Mouse (Mus musculus) regulatory T cell (primary cell): ENCODE measurements at regions not wholly inside any gene's neighbourhood (a gene's known extent, or its start where the extent isn't known, plus 50 kb on each side); places are given as distances from the start of the nearest gene placed in this dataset.

ENCODE experiments used
- in situ Hi-C: fragments of 300-600 bp; cut with MboI, MseI; formaldehyde crosslinking; loops from one replicate; pipeline ENCODE4 v1.15.1; 2025; ENCODE audit warnings: high pct_unique_total_duplicates

- in situ Hi-C loops, result no loop called here
Measured at GRCm38 (mm10) chr3:148659024-148659423, 331.3 kb downstream of the Adgrl2 start.

- in situ Hi-C loops, result no loop called here
Measured at GRCm38 (mm10) chr3:148658368-148658767, 332.0 kb downstream of the Adgrl2 start.

GRCm38 (mm10) chr3:148656187-148656586, 334.2 kb downstream of the Adgrl2 start:
- in situ Hi-C loops, result no loop called here

GRCm38 (mm10) chr3:148650241-148650640, 340.1 kb downstream of the Adgrl2 start:
- in situ Hi-C loops, result no loop called here

GRCm38 (mm10) chr3:148644924-148645323, 345.4 kb downstream of the Adgrl2 start:
- in situ Hi-C loops, result loop anchor here (10.0 kb wide), 1 partner anchor 1350 kb away; no protein-coding TSS in a partner anchor

- in situ Hi-C loops, result loop anchor here (10.0 kb wide), 1 partner anchor 1347 kb away; no protein-coding TSS in a partner anchor
Measured at GRCm38 (mm10) chr3:148641581-148641980, 348.8 kb downstream of the Adgrl2 start.

- in situ Hi-C loops, result loop anchor here (10.0 kb wide), 1 partner anchor 1346 kb away; no protein-coding TSS in a partner anchor
Measured at GRCm38 (mm10) chr3:148640680-148641101, 349.7 kb downstream of the Adgrl2 start.

- in situ Hi-C loops, result loop anchor here (10.0 kb wide), 1 partner anchor 890 kb away; no protein-coding TSS in a partner anchor
Measured at GRCm38 (mm10) chr3:148635101-148635500, 355.3 kb downstream of the Adgrl2 start.

GRCm38 (mm10) chr3:148634352-148634751, 356.0 kb downstream of the Adgrl2 start:
- in situ Hi-C loops, result loop anchor here (10.0 kb wide), 1 partner anchor 890 kb away; no protein-coding TSS in a partner anchor

- in situ Hi-C loops, result loop anchor here (10.0 kb wide), 1 partner anchor 888 kb away; no protein-coding TSS in a partner anchor
Measured at GRCm38 (mm10) chr3:148633291-148633690, 357.1 kb downstream of the Adgrl2 start.

GRCm38 (mm10) chr3:148632449-148632848, 357.9 kb downstream of the Adgrl2 start:
- in situ Hi-C loops, result loop anchor here (10.0 kb wide), 1 partner anchor 888 kb away; no protein-coding TSS in a partner anchor

GRCm38 (mm10) chr3:148631415-148632192, 358.8 kb downstream of the Adgrl2 start:
- in situ Hi-C loops, result loop anchor here (10.0 kb wide), 1 partner anchor 887 kb away; no protein-coding TSS in a partner anchor

GRCm38 (mm10) chr3:148630865-148631264, 359.5 kb downstream of the Adgrl2 start:
- in situ Hi-C loops, result loop anchor here (10.0 kb wide), 1 partner anchor 886 kb away; no protein-coding TSS in a partner anchor

GRCm38 (mm10) chr3:148614971-148615671, 375.2 kb downstream of the Adgrl2 start:
- in situ Hi-C loops, result no loop called here

- in situ Hi-C loops, result no loop called here
Measured at GRCm38 (mm10) chr3:148613443-148613842, 376.9 kb downstream of the Adgrl2 start.

- in situ Hi-C loops, result no loop called here
Measured at GRCm38 (mm10) chr3:148603276-148603675, 387.1 kb downstream of the Adgrl2 start.

- in situ Hi-C loops, result no loop called here
Measured at GRCm38 (mm10) chr3:148602730-148603255, 387.6 kb downstream of the Adgrl2 start.

GRCm38 (mm10) chr3:148595561-148595960, 394.8 kb downstream of the Adgrl2 start:
- in situ Hi-C loops, result no loop called here

GRCm38 (mm10) chr3:148589556-148589955, 400.8 kb downstream of the Adgrl2 start:
- in situ Hi-C loops, result no loop called here

GRCm38 (mm10) chr3:148575735-148576134, 414.6 kb downstream of the Adgrl2 start:
- in situ Hi-C loops, result no loop called here

GRCm38 (mm10) chr3:148572493-148572892, 417.9 kb downstream of the Adgrl2 start:
- in situ Hi-C loops, result no loop called here

- in situ Hi-C loops, result no loop called here
Measured at GRCm38 (mm10) chr3:148564716-148565115, 425.6 kb downstream of the Adgrl2 start.
